Mouse (Mus musculus) heart, adult 2 months (tissue): ENCODE results near the gene Nrtn. TPM values are rescaled to one million over a fixed set of nuclear protein-coding genes. Genes with fewer than 3 reads are reported as not detected.

Experiments used
- DNase-seq, 2 experiments: peaks; one replicate each; pipeline ENCODE4 v3.0.0; 2021
- H3K27ac ChIP-seq: fragments of 200-600 bp; 2 replicates; pipeline ENCODE4 v1.8.1; 2022
- H3K27me3 ChIP-seq: fragments of 200-500 bp; 2 replicates; pipeline ENCODE4 v1.6.1; 2012; ENCODE audit warnings: mild to moderate bottlenecking, low read length, inconsistent platforms, mixed read lengths; ENCODE audit not compliant: control insufficient read depth, insufficient read depth
- H3K36me3 ChIP-seq: fragments of 200-500 bp; 2 replicates; pipeline ENCODE4 v1.6.1; 2012; ENCODE audit warnings: low read length, inconsistent platforms; ENCODE audit not compliant: control insufficient read depth, insufficient read depth
- H3K4me1 ChIP-seq: fragments of 200-500 bp; 2 replicates; pipeline ENCODE4 v1.6.1; 2011; ENCODE audit warnings: low read length; ENCODE audit not compliant: control insufficient read depth, insufficient read depth
- H3K4me3 ChIP-seq: fragments of 200-600 bp; 2 replicates; pipeline ENCODE4 v1.8.1; 2022
- H3K79me2 ChIP-seq: fragments of 200-500 bp; replicated peaks from 2 replicates; pipeline ENCODE4 v1.6.1; 2012; ENCODE audit warnings: mild to moderate bottlenecking, inconsistent platforms, low read length, moderate library complexity, mixed read lengths; ENCODE audit not compliant: control insufficient read depth, insufficient read depth
- H3K9ac ChIP-seq: fragments of 200-500 bp; 2 replicates; pipeline ENCODE4 v1.6.1; 2012; ENCODE audit warnings: low read depth, mild to moderate bottlenecking, control low read depth, inconsistent platforms, low read length, mixed read lengths
- CTCF ChIP-seq: fragments of 200-600 bp; IDR thresholded peaks from 2 replicates; pipeline ENCODE4 v1.8.1; 2022; ENCODE audit warnings: antibody characterized with exemption, mild to moderate bottlenecking, moderate library complexity
- EP300 ChIP-seq: fragments of 200-500 bp; IDR thresholded peaks from 2 replicates; pipeline ENCODE4 v1.6.1; 2011; ENCODE audit warnings: low read depth, low read length, control low read depth; ENCODE audit not compliant: insufficient read depth
- POLR2A ChIP-seq: fragments of 200-500 bp; IDR thresholded peaks from 2 replicates; pipeline ENCODE4 v1.6.1; 2011; ENCODE audit warnings: mild to moderate bottlenecking, low read depth, low read length, control low read depth; ENCODE audit not compliant: insufficient read depth
- WGBS: fragments of 180-500 bp; shearing (Covaris S2); methylation state at CpG from one replicate; pipeline ENCODE4 v1.1.7; 2018; 5-methylcytosine and 5-hydroxymethylcytosine counted together
- intact Hi-C: fragments of 180-260 bp; cut with DNase I; formaldehyde crosslinking; loops from one replicate; pipeline ENCODE4 v1.15.1; 2025
- polyA plus RNA-seq: library from polyadenylated mRNA; depleted of rRNA; stranded (reverse); fragments of >200 nt; gene quantifications from 2 replicates; pipeline ENCODE4 v1.2.3, GENCODE M21; 2012; rRNA removed
- total RNA-seq, 2 experiments: library from RNA; stranded (reverse); gene quantifications; 2 replicates each; pipeline ENCODE4 v1.2.3; 2021

Nrtn gene
- total and polyA plus RNA-seq, 3 experiments, result 24.4 to 49.3 (median 26.8) TPM

DNA sequence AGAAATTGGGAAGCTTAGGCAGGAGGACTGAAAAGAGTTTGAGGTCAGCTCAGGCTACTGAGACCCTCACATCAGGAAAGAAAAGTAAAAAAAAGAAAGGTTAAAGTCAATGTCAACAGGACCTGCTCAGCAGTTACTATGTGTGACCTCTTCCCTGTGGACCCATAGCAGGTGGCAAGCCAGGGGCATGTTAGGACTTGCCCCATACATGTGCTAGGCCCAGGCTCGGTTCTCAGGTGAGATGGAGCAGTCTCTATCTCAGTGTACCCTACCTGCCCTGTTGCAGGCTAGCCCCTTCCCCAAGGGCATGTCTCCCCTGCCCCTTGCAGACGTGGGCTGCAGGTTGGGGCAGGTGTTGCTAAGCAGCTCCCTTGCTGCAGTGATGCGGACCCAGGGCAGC is 47.6 kb downstream of the Nrtn start:
- H3K4me1 ChIP-seq, result no peaks in the 10 kb centered on the region
- no peak overlapping the region for H3K27ac ChIP-seq
- WGBS, result 91% methylated on average over 3 of the region's 3 CpGs
- no peaks in the 10 kb centered on the region for H3K79me2 ChIP-seq
- no peaks in the 10 kb centered on the region for H3K36me3 ChIP-seq
- intact Hi-C loops, result no loop called here
- no peaks in the 10 kb centered on the region for H3K27me3 ChIP-seq
- H3K9ac ChIP-seq, result no peak overlapping the region
- TF ChIP-seq POLR2A, result no peak
- no peak for TF ChIP-seq EP300
- TF ChIP-seq CTCF, result no peak
- H3K4me3 ChIP-seq, result no peak overlapping the region
- no peak for DNase-seq

DNA sequence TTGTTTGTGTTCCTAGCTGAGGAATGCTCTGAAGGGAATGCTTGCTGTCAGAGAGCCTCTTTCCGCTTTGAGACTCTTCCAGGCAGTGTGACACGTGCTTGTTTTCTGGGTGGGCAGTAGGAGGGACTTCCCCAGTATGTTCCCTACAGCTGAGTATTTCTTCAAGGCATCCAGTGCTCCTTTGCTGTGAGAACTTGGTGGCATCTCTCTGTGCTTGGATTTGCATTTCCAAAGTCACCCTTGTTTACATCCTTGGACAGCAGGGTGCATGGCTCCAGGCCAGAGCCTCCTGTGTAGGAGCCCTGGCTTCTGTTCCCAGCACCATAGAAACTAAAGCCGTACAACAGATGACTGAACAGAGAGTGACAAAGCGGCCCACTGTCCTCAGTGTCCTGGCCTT is 48.6 kb downstream of the Nrtn start:
- no peaks in the 10 kb centered on the region for H3K79me2 ChIP-seq
- no peaks in the 10 kb centered on the region for H3K4me1 ChIP-seq
- intact Hi-C loops, result no loop called here
- TF ChIP-seq CTCF, result no peak
- no peak for TF ChIP-seq EP300
- TF ChIP-seq POLR2A, result no peak
- 73% methylated on average over 4 of the region's 4 CpGs for WGBS
- H3K4me3 ChIP-seq, result no peak overlapping the region
- DNase-seq, result no peak
- H3K36me3 ChIP-seq, result no peaks in the 10 kb centered on the region
- H3K27me3 ChIP-seq, result no peaks in the 10 kb centered on the region
- no peak overlapping the region for H3K9ac ChIP-seq
- H3K27ac ChIP-seq, result no peak overlapping the region

DNA sequence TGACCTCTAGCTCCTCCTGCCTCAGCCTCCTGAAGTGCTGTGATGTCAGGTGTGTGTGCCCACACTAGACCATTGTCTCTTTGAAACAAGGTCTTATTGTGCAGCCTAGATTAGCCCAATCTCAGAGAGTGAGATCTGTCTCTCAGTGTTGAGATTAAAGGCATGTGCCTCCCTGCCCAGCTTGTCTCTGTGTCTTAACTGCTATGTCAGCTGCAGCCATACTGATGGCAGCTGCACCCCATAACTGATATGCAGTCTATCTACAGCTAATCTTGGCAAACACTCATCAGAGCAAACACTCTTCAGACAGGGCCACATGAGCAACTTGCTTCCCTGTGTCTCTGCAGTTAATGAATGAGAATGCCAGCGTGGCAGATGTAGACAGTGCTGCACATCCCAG is 50.8 kb downstream of the Nrtn start:
- 90% methylated on average over 1 of the region's 1 CpGs for WGBS
- intact Hi-C loops, result no loop called here
- no peaks in the 10 kb centered on the region for H3K79me2 ChIP-seq
- H3K9ac ChIP-seq, result no peak overlapping the region
- H3K27ac ChIP-seq, result no peak overlapping the region
- H3K36me3 ChIP-seq, result peaks cover 2% of the 10 kb centered on the region; the same call in 1 of the 2 replicates
- no peaks in the 10 kb centered on the region; the same call in 1 of the 2 replicates for H3K4me1 ChIP-seq
- no peak overlapping the region for H3K4me3 ChIP-seq
- no peak for DNase-seq
- TF ChIP-seq POLR2A, result no peak
- TF ChIP-seq CTCF, result no peak
- TF ChIP-seq EP300, result no peak
- H3K27me3 ChIP-seq, result no peaks in the 10 kb centered on the region

DNA sequence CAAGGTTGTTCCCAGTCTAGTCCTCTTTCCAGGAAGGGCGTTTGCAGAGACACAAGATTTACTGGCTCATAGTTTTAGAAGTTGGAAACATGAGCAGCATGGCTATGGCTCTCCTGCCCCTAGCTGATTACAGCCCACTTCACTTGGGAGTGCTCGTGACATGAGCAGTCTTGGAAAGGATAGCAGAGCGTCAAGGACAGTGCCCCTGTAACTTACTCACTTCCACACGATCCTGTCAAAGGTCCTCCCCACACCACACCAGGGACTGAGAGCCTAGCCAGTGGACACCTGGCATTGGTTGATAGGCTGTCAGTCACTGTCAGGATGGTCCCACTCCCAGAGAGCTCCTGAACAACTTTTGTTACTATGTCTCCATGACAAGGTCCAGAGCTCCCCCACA is 54.3 kb downstream of the Nrtn start:
- Histone ChIP-seq H3K4me1 (no peaks in the 10 kb centered on the region; the same call in 1 of the 2 replicates), H3K27ac (no peak overlapping the region; the same call in none of the 2 replicates), H3K36me3 (peaks cover 2% of the 10 kb centered on the region; the same call in 1 of the 2 replicates), H3K79me2 (no peaks in the 10 kb centered on the region), H3K4me3 (no peak overlapping the region), H3K27me3 (no peaks in the 10 kb centered on the region), H3K9ac (no peak overlapping the region)
- DNase-seq, result no peak
- 58% methylated on average over 4 of the region's 4 CpGs for WGBS
- intact Hi-C loops, result no loop called here
- no peak for TF ChIP-seq POLR2A
- TF ChIP-seq EP300, result peak; percentile 54; the same call in 1 of the 2 replicates

Other genes starting within 250 kb of the Nrtn start
- gene Znrf4, start 245.1 kb downstream of the Nrtn start, total RNA-seq, result not detected
- gene Znrf4, start 245.1 kb downstream of the Nrtn start, polyA plus RNA-seq, result 0.29 and 0.64 TPM in 2 replicates
- gene Gm20219, start 203.1 kb downstream of the Nrtn start, total RNA-seq, result under 1 TPM; 0.34 to 0.39 TPM
- 1.00 and 1.7 TPM in 2 replicates for gene Gm20219, start 203.1 kb downstream of the Nrtn start, polyA plus RNA-seq
- 10 to 100 TPM; 36.8 to 43.1 TPM for gene Safb2, start 172.9 kb downstream of the Nrtn start, total RNA-seq
- gene Safb2, start 172.9 kb downstream of the Nrtn start, polyA plus RNA-seq, result 42.5 and 47.5 TPM in 2 replicates
- 10 to 100 TPM; 61.3 to 69.1 TPM for gene Safb, start 172.7 kb downstream of the Nrtn start, total RNA-seq
- gene Safb, start 172.7 kb downstream of the Nrtn start, polyA plus RNA-seq, result 51.0 and 57.5 TPM in 2 replicates
- gene 2410015M20Rik, start 147.8 kb downstream of the Nrtn start, total RNA-seq, result 100 to 1,000 TPM; 291 to 329 TPM
- 320 and 381 TPM in 2 replicates for gene 2410015M20Rik, start 147.8 kb downstream of the Nrtn start, polyA plus RNA-seq
- 100 to 1,000 TPM; 671 to 795 TPM for gene Rpl36, start 144.1 kb downstream of the Nrtn start, total RNA-seq
- 801 and 1,357 TPM in 2 replicates for gene Rpl36, start 144.1 kb downstream of the Nrtn start, polyA plus RNA-seq
- 100 to 1,000 TPM; 113 to 131 TPM for gene Lonp1, start 130.6 kb downstream of the Nrtn start, total RNA-seq
- 95.9 and 116 TPM in 2 replicates for gene Lonp1, start 130.6 kb downstream of the Nrtn start, polyA plus RNA-seq
- gene Catsperd, start 129.4 kb downstream of the Nrtn start, total RNA-seq, result not detected
- gene Catsperd, start 129.4 kb downstream of the Nrtn start, polyA plus RNA-seq, result 0.23 and 0.44 TPM in 2 replicates
- 10 to 100 TPM; 37.6 to 37.7 TPM for gene Ranbp3, start 84.2 kb downstream of the Nrtn start, total RNA-seq
- 40.6 and 44.5 TPM in 2 replicates for gene Ranbp3, start 84.2 kb downstream of the Nrtn start, polyA plus RNA-seq
- gene Ndufa11, start 39.8 kb downstream of the Nrtn start, total RNA-seq, result 100 to 1,000 TPM; 748 to 906 TPM
- gene Ndufa11, start 39.8 kb downstream of the Nrtn start, polyA plus RNA-seq, result 1,680 and 1,786 TPM in 2 replicates
- gene Vmac, start 39.5 kb downstream of the Nrtn start, total RNA-seq, result 1 to 10 TPM; 3.0 to 4.7 TPM
- 8.3 and 9.9 TPM in 2 replicates for gene Vmac, start 39.5 kb downstream of the Nrtn start, polyA plus RNA-seq
- 10 to 100 TPM; 17.7 to 19.4 TPM for gene Dus3l, start 7.2 kb upstream of the Nrtn start, total RNA-seq
- 36.2 and 38.7 TPM in 2 replicates for gene Dus3l, start 7.2 kb upstream of the Nrtn start, polyA plus RNA-seq
- gene Prr22, start 12.7 kb upstream of the Nrtn start, total RNA-seq, result under 1 TPM; 0.11 to 0.29 TPM
- 1.2 and 2.0 TPM in 2 replicates for gene Prr22, start 12.7 kb upstream of the Nrtn start, polyA plus RNA-seq
- gene Rfx2, start 73.5 kb upstream of the Nrtn start, total RNA-seq, result 1 to 10 TPM; 2.8 to 3.0 TPM
- gene Rfx2, start 73.5 kb upstream of the Nrtn start, polyA plus RNA-seq, result 5.1 and 6.0 TPM in 2 replicates
- not detected for gene Acsbg2, start 116.9 kb upstream of the Nrtn start, total RNA-seq
- 0.04 and 0.09 TPM in 2 replicates for gene Acsbg2, start 116.9 kb upstream of the Nrtn start, polyA plus RNA-seq
- gene 1700061G19Rik, start 117.9 kb upstream of the Nrtn start, total RNA-seq, result not detected
- 0.04 TPM in 1 of 2 replicates, not detected in the other for gene 1700061G19Rik, start 117.9 kb upstream of the Nrtn start, polyA plus RNA-seq
- 10 to 100 TPM; 25.3 to 27.2 TPM for gene Mllt1, start 177.9 kb upstream of the Nrtn start, total RNA-seq
- gene Mllt1, start 177.9 kb upstream of the Nrtn start, polyA plus RNA-seq, result 27.2 and 31.4 TPM in 2 replicates
- gene Acer1, start 224.6 kb upstream of the Nrtn start, total RNA-seq, result not detected
- not detected in 2 replicates for gene Acer1, start 224.6 kb upstream of the Nrtn start, polyA plus RNA-seq
- gene Clpp, start 232.8 kb upstream of the Nrtn start, total RNA-seq, result 10 to 100 TPM; 72.1 to 84.9 TPM
- 150 and 155 TPM in 2 replicates for gene Clpp, start 232.8 kb upstream of the Nrtn start, polyA plus RNA-seq
- gene Alkbh7, start 239.8 kb upstream of the Nrtn start, total RNA-seq, result 10 to 100 TPM; 65.3 to 72.8 TPM
- 74.5 and 90.8 TPM in 2 replicates for gene Alkbh7, start 239.8 kb upstream of the Nrtn start, polyA plus RNA-seq
- gene Pspn, start 242.5 kb upstream of the Nrtn start, total RNA-seq, result not detected
- not detected in 2 replicates for gene Pspn, start 242.5 kb upstream of the Nrtn start, polyA plus RNA-seq